Mouse (Mus musculus): Measurements from ENCODE around the gene Myo18b. TPM values are rescaled to one million over a fixed set of nuclear protein-coding genes. Genes with fewer than 3 reads are reported as not detected.
A peak's percentile ranks its signal among the peaks of the same experiment; 100 is the strongest.

Gene Myo18b
- polyA plus RNA-seq, 1 experiment from 2014 or later, result 22.2 TPM

- Histone ChIP-seq H3K9ac (ENCODE audit: low read depth, low read length) (no peak overlapping the region), H3K36me3 (ENCODE audit: control insufficient read depth, insufficient read depth, low read length) (no peaks in the 10 kb centered on the region), H3K27me3 (ENCODE audit: control insufficient read depth, insufficient read depth, low read length) (peaks cover 63% of the 10 kb centered on the region), H3K27ac (ENCODE audit: low read depth, low read length) (no peak overlapping the region), H3K9me3 (replicated peaks; ENCODE audit: control insufficient read depth, low read length) (no peaks in the 10 kb centered on the region), H3K4me2 (peak overlapping the region; percentile 36), H3K4me3 (ENCODE audit: low read depth, low read length) (no peak overlapping the region), H3K4me1 (ENCODE audit: control insufficient read depth, insufficient read depth, low read length) (no peaks in the 10 kb centered on the region)
- ATAC-seq (replicated peaks; ENCODE audit: insufficient number of reproducible peaks, low FRiP score, low TSS enrichment), result no peak
- WGBS (ENCODE audit: insufficient replicate concordance), result 1% methylated on average over 15 of the region's 15 CpGs
Measured at GRCm38 (mm10) chr5:112655986-112656541, 240.1 kb downstream of the Myo18b start.

DNA sequence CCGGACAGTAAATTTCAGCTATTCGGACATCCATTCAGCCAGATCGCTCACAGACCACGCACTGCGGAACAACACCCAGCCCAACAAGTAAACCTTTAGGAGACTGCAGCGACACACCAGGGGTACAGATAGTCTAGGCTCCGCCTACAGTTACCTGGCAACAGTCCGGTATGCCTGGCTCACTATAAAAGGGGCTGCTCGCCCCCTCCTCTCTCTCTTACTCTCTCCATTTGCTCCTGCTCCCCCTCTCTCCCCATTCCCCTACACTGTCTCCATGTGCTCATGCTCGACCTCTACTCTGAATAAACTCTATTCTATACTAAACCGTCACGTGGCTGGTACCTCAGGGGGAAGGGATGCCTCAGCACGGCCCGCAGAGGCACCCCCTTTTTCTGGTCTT is 240.6 kb downstream of the Myo18b start:
- H3K27me3 ChIP-seq (ENCODE audit: control insufficient read depth, insufficient read depth, low read length), result peaks cover 64% of the 10 kb centered on the region
- H3K36me3 ChIP-seq (ENCODE audit: control insufficient read depth, insufficient read depth, low read length), result no peaks in the 10 kb centered on the region
- H3K27ac ChIP-seq (ENCODE audit: low read depth, low read length), result no peak overlapping the region
- 4% methylated on average over 14 of the region's 14 CpGs for WGBS (ENCODE audit: insufficient replicate concordance)
- no peak overlapping the region for H3K4me3 ChIP-seq (ENCODE audit: low read depth, low read length)
- ATAC-seq (replicated peaks; ENCODE audit: insufficient number of reproducible peaks, low FRiP score, low TSS enrichment), result no peak
- H3K4me1 ChIP-seq (ENCODE audit: control insufficient read depth, insufficient read depth, low read length), result no peaks in the 10 kb centered on the region
- H3K4me2 ChIP-seq, result peak overlapping the region; percentile 36
- H3K9ac ChIP-seq (ENCODE audit: low read depth, low read length), result no peak overlapping the region
- H3K9me3 ChIP-seq (replicated peaks; ENCODE audit: control insufficient read depth, low read length), result no peaks in the 10 kb centered on the region

- H3K36me3 ChIP-seq (ENCODE audit: control insufficient read depth, insufficient read depth, low read length), result no peaks in the 10 kb centered on the region
- H3K27ac ChIP-seq (ENCODE audit: low read depth, low read length), result no peak overlapping the region
- no peak overlapping the region for H3K9ac ChIP-seq (ENCODE audit: low read depth, low read length)
- WGBS (ENCODE audit: insufficient replicate concordance), result 65% methylated on average over 4 of the region's 4 CpGs
- no peaks in the 10 kb centered on the region for H3K4me1 ChIP-seq (ENCODE audit: control insufficient read depth, insufficient read depth, low read length)
- H3K4me2 ChIP-seq, result no peak overlapping the region
- no peak overlapping the region for H3K4me3 ChIP-seq (ENCODE audit: low read depth, low read length)
- H3K9me3 ChIP-seq (replicated peaks; ENCODE audit: control insufficient read depth, low read length), result no peaks in the 10 kb centered on the region
- ATAC-seq (replicated peaks; ENCODE audit: insufficient number of reproducible peaks, low FRiP score, low TSS enrichment), result no peak
- H3K27me3 ChIP-seq (ENCODE audit: control insufficient read depth, insufficient read depth, low read length), result peaks cover 52% of the 10 kb centered on the region
Measured at GRCm38 (mm10) chr5:112652036-112652435, 244.1 kb downstream of the Myo18b start.

DNA sequence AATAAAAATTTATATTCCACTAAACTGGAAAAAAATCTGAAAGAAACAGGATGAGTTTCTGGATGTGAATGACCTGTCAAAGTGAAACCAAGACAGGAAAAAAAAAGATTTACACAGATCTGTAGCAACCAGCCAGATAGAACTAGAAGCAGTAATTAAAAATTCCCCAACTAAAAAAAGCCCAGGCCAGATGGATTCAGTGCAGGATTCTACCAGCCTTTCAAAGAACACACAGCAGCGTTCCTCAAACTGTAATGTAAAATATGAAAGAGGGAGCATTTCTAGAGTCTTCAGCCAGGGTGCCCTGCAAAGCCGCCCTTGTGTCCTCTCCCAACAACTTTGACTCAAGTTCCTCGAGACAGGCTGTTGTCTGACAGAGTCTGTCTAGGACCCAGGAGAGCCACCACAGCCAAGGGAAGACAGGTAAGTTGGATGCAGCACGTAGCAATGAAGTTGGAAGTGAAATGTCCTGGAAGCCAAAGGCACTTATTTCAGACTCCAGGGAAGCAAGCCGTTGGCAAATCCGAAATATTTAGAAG is 246.9 kb downstream of the Myo18b start:
- no peak overlapping the region for H3K27ac ChIP-seq (ENCODE audit: low read depth, low read length)
- no peak overlapping the region for H3K4me2 ChIP-seq
- H3K4me1 ChIP-seq (ENCODE audit: control insufficient read depth, insufficient read depth, low read length), result no peaks in the 10 kb centered on the region
- H3K9me3 ChIP-seq (replicated peaks; ENCODE audit: control insufficient read depth, low read length), result no peaks in the 10 kb centered on the region
- 71% methylated on average over 6 of the region's 6 CpGs for WGBS (ENCODE audit: insufficient replicate concordance)
- no peak for ATAC-seq (replicated peaks; ENCODE audit: insufficient number of reproducible peaks, low FRiP score, low TSS enrichment)
- H3K4me3 ChIP-seq (ENCODE audit: low read depth, low read length), result no peak overlapping the region
- no peak overlapping the region for H3K9ac ChIP-seq (ENCODE audit: low read depth, low read length)
- no peaks in the 10 kb centered on the region for H3K36me3 ChIP-seq (ENCODE audit: control insufficient read depth, insufficient read depth, low read length)
- H3K27me3 ChIP-seq (ENCODE audit: control insufficient read depth, insufficient read depth, low read length), result peaks cover 26% of the 10 kb centered on the region

DNA sequence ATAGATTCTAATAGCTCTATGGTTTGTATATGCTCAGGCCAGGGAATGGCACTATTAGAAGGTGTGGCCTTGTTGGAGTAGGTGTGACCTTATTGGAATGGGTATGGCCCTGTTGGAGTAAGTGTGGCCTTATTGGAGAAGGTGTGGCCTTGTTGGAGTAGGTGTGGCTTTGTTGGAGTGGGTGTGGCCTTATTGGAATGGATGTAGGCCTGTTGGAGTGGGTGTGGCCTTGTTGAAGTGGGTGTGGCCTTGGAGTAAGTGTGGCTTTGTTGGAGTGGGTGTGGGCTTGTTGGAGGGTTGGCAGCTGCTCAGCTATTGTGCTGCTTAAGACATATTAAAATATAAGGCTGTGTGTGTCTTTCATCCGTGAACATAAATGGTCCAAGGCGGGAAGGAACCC is 249.3 kb downstream of the Myo18b start:
- Histone ChIP-seq H3K4me2 (no peak overlapping the region), H3K9me3 (replicated peaks; ENCODE audit: control insufficient read depth, low read length) (no peaks in the 10 kb centered on the region), H3K27me3 (ENCODE audit: control insufficient read depth, insufficient read depth, low read length) (peaks cover 11% of the 10 kb centered on the region), H3K4me3 (ENCODE audit: low read depth, low read length) (no peak overlapping the region), H3K4me1 (ENCODE audit: control insufficient read depth, insufficient read depth, low read length) (no peaks in the 10 kb centered on the region), H3K27ac (ENCODE audit: low read depth, low read length) (no peak overlapping the region), H3K9ac (ENCODE audit: low read depth, low read length) (no peak overlapping the region), H3K36me3 (ENCODE audit: control insufficient read depth, insufficient read depth, low read length) (no peaks in the 10 kb centered on the region)
- ATAC-seq (replicated peaks; ENCODE audit: insufficient number of reproducible peaks, low FRiP score, low TSS enrichment), result no peak; the same call in 1 of the 2 replicates
- WGBS (ENCODE audit: insufficient replicate concordance), result 84% methylated on average over 2 of the region's 2 CpGs

DNA sequence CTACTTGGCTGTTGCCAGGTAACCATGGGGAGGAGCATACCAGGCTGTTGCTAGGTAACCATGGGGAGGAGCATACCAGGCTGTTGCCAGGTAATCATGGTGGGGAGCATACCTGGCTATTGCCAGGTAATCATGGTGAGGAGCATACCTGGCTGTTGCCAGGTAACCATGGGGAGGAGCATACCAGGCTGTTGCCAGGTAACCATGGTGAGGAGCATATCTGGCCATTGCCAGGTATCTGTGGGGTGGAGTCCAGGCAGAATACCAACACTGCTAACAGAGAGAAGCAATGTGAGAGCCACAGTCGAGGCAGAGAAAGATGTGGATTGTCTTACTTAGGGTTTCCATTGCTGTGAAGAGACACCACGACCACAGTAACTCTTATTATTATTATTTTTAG is 250.6 kb downstream of the Myo18b start:
- H3K36me3 ChIP-seq (ENCODE audit: control insufficient read depth, insufficient read depth, low read length), result no peaks in the 10 kb centered on the region
- no peak overlapping the region for H3K4me3 ChIP-seq (ENCODE audit: low read depth, low read length)
- H3K27me3 ChIP-seq (ENCODE audit: control insufficient read depth, insufficient read depth, low read length), result peaks cover 11% of the 10 kb centered on the region
- 78% methylated on average over 2 of the region's 2 CpGs for WGBS (ENCODE audit: insufficient replicate concordance)
- H3K4me2 ChIP-seq, result no peak overlapping the region
- no peaks in the 10 kb centered on the region for H3K9me3 ChIP-seq (replicated peaks; ENCODE audit: control insufficient read depth, low read length)
- ATAC-seq (replicated peaks; ENCODE audit: insufficient number of reproducible peaks, low FRiP score, low TSS enrichment), result no peak
- peaks cover 2% of the 10 kb centered on the region; the same call in 1 of the 2 replicates for H3K4me1 ChIP-seq (ENCODE audit: control insufficient read depth, insufficient read depth, low read length)
- H3K27ac ChIP-seq (ENCODE audit: low read depth, low read length), result no peak overlapping the region
- no peak overlapping the region for H3K9ac ChIP-seq (ENCODE audit: low read depth, low read length)

DNA sequence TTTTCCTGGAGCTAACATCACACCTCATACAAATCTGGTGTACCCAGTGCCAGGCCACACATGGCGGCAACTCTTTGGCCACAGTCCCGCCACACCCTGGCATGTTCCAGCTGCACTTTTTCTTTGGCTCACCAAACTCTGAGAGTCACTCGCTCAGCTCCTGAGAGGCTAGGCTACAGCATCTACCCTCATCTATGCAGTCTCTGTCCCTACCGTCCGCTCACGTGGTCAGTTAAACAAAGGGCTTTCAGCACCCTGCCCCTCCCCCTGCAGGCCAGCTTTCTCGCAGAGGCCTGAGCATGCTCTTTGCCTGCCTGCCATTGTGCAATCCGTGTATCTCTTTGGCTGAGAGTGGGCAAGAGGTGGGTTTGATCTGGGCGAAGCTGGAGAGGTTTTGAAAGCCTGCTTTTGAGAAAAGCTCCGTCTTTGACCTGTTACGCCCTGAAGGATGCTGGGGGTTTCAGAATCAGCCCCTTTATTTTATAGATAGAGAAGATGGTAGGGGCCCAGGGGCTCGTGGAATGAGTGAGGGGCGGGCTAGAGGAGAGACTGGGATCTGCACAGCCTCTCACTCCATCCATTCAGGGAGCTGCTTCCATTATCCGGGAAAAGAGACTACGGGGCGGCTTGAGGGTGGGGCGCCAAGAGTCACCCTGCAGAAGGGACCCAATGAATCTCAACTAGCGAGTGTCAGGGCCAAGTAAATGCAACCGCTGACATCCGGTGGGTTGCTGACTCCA is 252.5 kb downstream of the Myo18b start:
- no peak overlapping the region for H3K9ac ChIP-seq (ENCODE audit: low read depth, low read length)
- no peak overlapping the region for H3K4me3 ChIP-seq (ENCODE audit: low read depth, low read length)
- no peak for ATAC-seq (replicated peaks; ENCODE audit: insufficient number of reproducible peaks, low FRiP score, low TSS enrichment)
- H3K9me3 ChIP-seq (replicated peaks; ENCODE audit: control insufficient read depth, low read length), result no peaks in the 10 kb centered on the region; the same call in 1 of the 2 replicates
- H3K27ac ChIP-seq (ENCODE audit: low read depth, low read length), result no peak overlapping the region
- no peak overlapping the region for H3K4me2 ChIP-seq
- peaks cover 10% of the 10 kb centered on the region; the same call in 1 of the 2 replicates for H3K27me3 ChIP-seq (ENCODE audit: control insufficient read depth, insufficient read depth, low read length)
- peaks cover 2% of the 10 kb centered on the region; the same call in 1 of the 2 replicates for H3K4me1 ChIP-seq (ENCODE audit: control insufficient read depth, insufficient read depth, low read length)
- 40% methylated on average over 20 of the region's 20 CpGs for WGBS (ENCODE audit: insufficient replicate concordance)
- no peaks in the 10 kb centered on the region for H3K36me3 ChIP-seq (ENCODE audit: control insufficient read depth, insufficient read depth, low read length)

GRCm38 (mm10) chr5:112642731-112643130 is 253.4 kb downstream of the Myo18b start:
- ATAC-seq (replicated peaks; ENCODE audit: insufficient number of reproducible peaks, low FRiP score, low TSS enrichment), result no peak
- peaks cover 14% of the 10 kb centered on the region for H3K27me3 ChIP-seq (ENCODE audit: control insufficient read depth, insufficient read depth, low read length)
- 59% methylated on average over 10 of the region's 10 CpGs for WGBS (ENCODE audit: insufficient replicate concordance)

More at GRCm38 (mm10) chr5:112642731-112643130, 253.4 kb downstream of the Myo18b start:
- Histone ChIP-seq H3K9me3 (replicated peaks; ENCODE audit: control insufficient read depth, low read length) (no peaks in the 10 kb centered on the region; the same call in 1 of the 2 replicates), H3K4me3 (ENCODE audit: low read depth, low read length) (no peak overlapping the region), H3K36me3 (ENCODE audit: control insufficient read depth, insufficient read depth, low read length) (no peaks in the 10 kb centered on the region), H3K9ac (ENCODE audit: low read depth, low read length) (no peak overlapping the region), H3K27ac (ENCODE audit: low read depth, low read length) (no peak overlapping the region), H3K4me1 (ENCODE audit: control insufficient read depth, insufficient read depth, low read length) (peaks cover 2% of the 10 kb centered on the region; the same call in 1 of the 2 replicates), H3K4me2 (no peak overlapping the region)
